ENCODE assay signal across 9 mouse cellular contexts in the genomic region with DNA sequence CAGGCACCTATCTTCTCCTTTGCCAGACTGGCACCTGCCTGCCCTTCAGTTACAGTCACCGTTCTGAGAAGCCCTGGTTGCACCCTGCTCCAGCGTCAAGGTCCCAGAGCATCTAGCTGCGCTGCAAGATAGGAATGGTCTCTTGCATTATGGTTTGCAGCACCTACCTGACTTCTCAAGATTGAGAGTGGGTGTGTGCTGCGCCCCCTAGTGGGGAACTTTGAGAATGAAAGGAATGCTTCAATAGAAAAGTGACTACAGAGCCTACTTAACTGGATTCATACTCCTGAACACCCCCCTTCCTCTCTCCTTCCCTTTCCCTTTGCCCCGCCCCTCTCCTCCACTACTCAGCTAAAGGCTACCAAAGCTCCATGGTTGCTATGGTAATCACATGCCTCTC. TPM values are rescaled to one million over a fixed set of nuclear protein-coding genes. Genes with fewer than 3 reads are reported as not detected.
DNase-seq lines count a peak whose midpoint lies in the region; ATAC-seq and TF ChIP-seq lines count a peak whose summit lies in the region.
"Had no signal": no experiment of that assay in that cellular context is flagged by ENCODE, and none has a peak within 500 bp of the region (broad histone marks: within the 10 kb centered on the region; RNA-seq: fewer than 3 reads in every experiment).

No protein-coding gene starts in this region.

- TF ChIP-seq CTCF in lung, postnatal 0 days (IDR thresholded peaks at IDR 0.05), result peak; percentile 79

- ATAC-seq in forebrain, embryonic 12.5 days (ENCODE audit: low FRiP score), result no peak
- no peak for ATAC-seq in lung, postnatal 0 days

- WGBS in forebrain, embryonic 10.5 days, result 40% methylated on average over 5 of the region's 5 CpGs
- 25% methylated on average over 5 of the region's 5 CpGs for WGBS in forebrain, embryonic 12.5 days
- WGBS in lung, postnatal 0 days, result 37% methylated on average over 5 of the region's 5 CpGs

- H3K4me3 ChIP-seq in forebrain, embryonic 10.5 days, result no peak overlapping the region
- H3K4me3 ChIP-seq in forebrain, embryonic 12.5 days (replicated peaks), result no peak overlapping the region
- no peak overlapping the region for H3K4me3 ChIP-seq in lung, postnatal 0 days (ENCODE audit: low read depth, low read length)

- no peak for TF ChIP-seq EP300 in lung, postnatal 0 days (IDR thresholded peaks at IDR 0.05)

- no peaks in the 10 kb centered on the region; the same call in 1 of the 2 replicates for H3K4me1 ChIP-seq in forebrain, embryonic 10.5 days
- H3K4me1 ChIP-seq in forebrain, embryonic 12.5 days, result no peaks in the 10 kb centered on the region
- H3K4me1 ChIP-seq in lung, postnatal 0 days (ENCODE audit: insufficient read depth, low read depth, low read length), result no peaks in the 10 kb centered on the region

- no peaks in the 10 kb centered on the region for H3K36me3 ChIP-seq in forebrain, embryonic 10.5 days (replicated peaks)
- H3K36me3 ChIP-seq in forebrain, embryonic 12.5 days (replicated peaks), result no peaks in the 10 kb centered on the region
- H3K36me3 ChIP-seq in lung, postnatal 0 days (ENCODE audit: insufficient read depth, low read length), result no peaks in the 10 kb centered on the region

- DNase-seq in forebrain, embryonic 10.5 days (ENCODE audit: extremely low spot score, low spot score), result peak; percentile 57
- DNase-seq in urinary bladder, postnatal 14 days (ENCODE audit: low spot score), result peak; percentile 59
- DNase-seq in urinary bladder, postnatal 10 days (ENCODE audit: low spot score), result no peak
- DNase-seq in embryo, embryonic 10 days (ENCODE audit: low spot score), result peak; percentile 71
- DNase-seq in hindlimb bud, embryonic 11.5 days (ENCODE audit: extremely low spot score, low read depth, low spot score), result peak; percentile 26
- DNase-seq in lung, postnatal 0 days (ENCODE audit: low spot score), result peak; percentile 67
- DNase-seq in spleen, postnatal 36 days (ENCODE audit: low spot score in 2 of 2), result peak; percentile 10 to 43

- H3K27ac ChIP-seq in forebrain, embryonic 10.5 days, result no peak overlapping the region
- H3K27ac ChIP-seq in forebrain, embryonic 12.5 days, result no peak overlapping the region
- H3K27ac ChIP-seq in lung, postnatal 0 days (ENCODE audit: low read length), result no peak overlapping the region

- H3K4me2 ChIP-seq in forebrain, embryonic 12.5 days, result no peak overlapping the region
- H3K4me2 ChIP-seq in lung, postnatal 0 days (replicated peaks; ENCODE audit: low read depth, low read length), result no peak overlapping the region

- H3K27me3 ChIP-seq in forebrain, embryonic 10.5 days (ENCODE audit: poor library complexity, severe bottlenecking), result no peaks in the 10 kb centered on the region
- H3K27me3 ChIP-seq in forebrain, embryonic 12.5 days, result no peaks in the 10 kb centered on the region
- H3K27me3 ChIP-seq in lung, postnatal 0 days (replicated peaks; ENCODE audit: insufficient read depth, low read length), result no peaks in the 10 kb centered on the region

- H3K9me3 ChIP-seq in forebrain, embryonic 10.5 days, result no peaks in the 10 kb centered on the region
- no peaks in the 10 kb centered on the region for H3K9me3 ChIP-seq in forebrain, embryonic 12.5 days
- no peaks in the 10 kb centered on the region for H3K9me3 ChIP-seq in lung, postnatal 0 days (ENCODE audit: low read length)

- H3K9ac ChIP-seq in forebrain, embryonic 12.5 days, result no peak overlapping the region
- no peak overlapping the region for H3K9ac ChIP-seq in lung, postnatal 0 days (replicated peaks; ENCODE audit: low read depth)

RNA-seq across cellular contexts. Expression of a gene that starts 24.6 kb away (rescaled TPM):
- 0.04 TPM in 1 of 2 replicates, not detected in the other for polyA plus RNA-seq in forebrain, embryonic 10.5 days (2016; fragmentation: Nextera tagmentation; extraction: Ambion mirVana)
- polyA plus RNA-seq in forebrain, embryonic 12.5 days (2016; fragmentation: Nextera tagmentation; extraction: Ambion mirVana), result not detected in 2 replicates
- polyA plus RNA-seq in lung, postnatal 0 days (2015; fragmentation: Nextera tagmentation; extraction: Ambion mirVana), result 1.7 and 1.9 TPM in 2 replicates

RNA-seq across cellular contexts. Expression of a gene that starts 51.8 kb away (rescaled TPM):
- polyA plus RNA-seq in forebrain, embryonic 10.5 days (2016; fragmentation: Nextera tagmentation; extraction: Ambion mirVana), result not detected in 2 replicates
- not detected in 2 replicates for polyA plus RNA-seq in forebrain, embryonic 12.5 days (2016; fragmentation: Nextera tagmentation; extraction: Ambion mirVana)
- polyA plus RNA-seq in lung, postnatal 0 days (2015; fragmentation: Nextera tagmentation; extraction: Ambion mirVana), result 0.10 TPM in 1 of 2 replicates, not detected in the other
- polyA plus RNA-seq: stomach, embryonic 14.5 days had no signal
